Comparison of ENCODE assay signal across 9 mouse cellular contexts in genomic region chr13:3532451-3532850, GRCm38 (mm10).
"Had no signal": no experiment of that assay in that cellular context is flagged by ENCODE, and none has a peak within 500 bp of the region (broad histone marks: within the 10 kb centered on the region; RNA-seq: fewer than 3 reads in every experiment).

No protein-coding gene starts in this region.

- H3K27me3 ChIP-seq: limb, embryonic 15.5 days; midbrain, embryonic 13.5 days had no signal

- H3K9me3 ChIP-seq: limb, embryonic 15.5 days; midbrain, embryonic 13.5 days had no signal

- H3K9ac ChIP-seq: limb, embryonic 15.5 days; liver, embryonic 14.5 days; midbrain, embryonic 13.5 days had no signal

- H3K27ac ChIP-seq: left cerebral cortex, adult 2 months; limb, embryonic 15.5 days; liver, embryonic 14.5 days; midbrain, embryonic 13.5 days had no signal

- H3K4me3 ChIP-seq: left cerebral cortex, adult 2 months; limb, embryonic 15.5 days; midbrain, embryonic 13.5 days had no signal

- DNase-seq: kidney, postnatal 10 days; right cerebral cortex, adult 18-20 months; right cerebral cortex, postnatal 25 days; thymus, adult 18-20 months; thymus, postnatal 14 days had no signal

- H3K4me2 ChIP-seq: limb, embryonic 15.5 days; midbrain, embryonic 13.5 days had no signal

- H3K36me3 ChIP-seq: limb, embryonic 15.5 days; midbrain, embryonic 13.5 days had no signal
